Mouse (Mus musculus): Measurements from ENCODE around the gene Phex.

- no peak for TF ChIP-seq CTCF (IDR thresholded peaks at IDR 0.05; ENCODE audit: borderline replicate concordance, extremely low read depth, insufficient read depth, insufficient read length)
- no peak for TF ChIP-seq POLR2A (IDR thresholded peaks at IDR 0.05; ENCODE audit: borderline replicate concordance, extremely low read depth, insufficient read depth, insufficient read length, poor library complexity, severe bottlenecking)
These were observed 104.8 kb downstream of the Phex start for GRCm38 (mm10) chrX:157310331-157310730.
